Mouse (Mus musculus) heart, postnatal 36 days (tissue): ENCODE results near the gene Gm20716. TPM values are rescaled to one million over a fixed set of nuclear protein-coding genes. Genes with fewer than 3 reads are reported as not detected.
"Not testable (repeated sequence)": the region's sequence is repeated elsewhere in the genome, so short reads cannot be mapped to it uniquely, and the experiment has no call there.

Source experiments
- DNase-seq, 2 experiments: peaks; one replicate each; pipeline ENCODE4 v3.0.0; 2021 to 2022
- intact Hi-C: fragments of 180-260 bp; cut with DNase I; formaldehyde crosslinking; loops from one replicate; pipeline ENCODE4 v1.15.1; 2025
- total RNA-seq, 2 experiments: library from RNA; stranded (reverse); gene quantifications; 2 replicates each; pipeline ENCODE4 v1.2.3; 2021

Gene Gm20716
- total RNA-seq, 2 experiments from 2014 or later: 14.3 to 16.5 TPM

DNA sequence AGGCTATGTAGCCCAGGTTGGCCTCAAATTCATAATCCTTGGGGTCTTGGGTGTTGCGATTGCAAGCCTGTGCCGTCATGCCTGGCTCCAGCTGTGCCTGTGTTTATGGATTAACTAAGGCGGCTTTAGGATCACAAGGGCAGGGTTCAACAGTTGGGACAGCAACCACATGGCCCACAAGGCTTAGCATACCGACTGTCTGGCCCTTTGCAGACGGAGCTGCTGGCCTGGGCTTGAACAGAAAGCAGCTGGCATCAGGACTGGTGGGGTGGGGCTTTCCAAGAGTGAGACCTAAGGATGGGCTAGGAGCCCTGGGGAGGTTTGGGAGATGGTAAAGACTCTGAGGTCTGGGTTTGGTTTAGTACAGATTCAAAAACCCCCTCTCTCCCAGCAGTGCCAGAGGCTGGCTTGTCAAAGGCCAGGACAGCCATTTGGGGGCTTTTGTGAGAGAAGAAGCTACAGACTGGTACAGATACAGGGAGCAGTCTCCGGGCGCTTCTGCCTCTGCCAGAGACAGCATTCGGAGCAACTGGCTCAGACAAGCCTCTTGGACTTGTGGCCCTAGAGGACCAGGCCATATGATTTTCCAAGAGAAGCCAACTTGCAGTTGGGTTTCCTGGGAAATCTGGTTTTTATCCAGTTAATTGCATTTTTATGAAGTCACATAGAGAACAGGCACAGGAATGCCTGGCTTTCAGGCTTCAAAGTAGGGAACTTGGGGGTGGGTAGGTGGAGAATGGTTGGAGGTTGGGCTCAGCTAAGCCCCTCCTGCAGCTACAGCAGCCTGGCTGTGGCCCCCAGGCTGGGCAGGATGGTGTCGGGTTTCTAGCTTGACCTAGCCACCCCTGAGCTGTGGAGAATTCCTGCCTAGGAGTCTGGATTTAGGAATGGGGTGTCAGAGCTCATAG lies 61.0 kb downstream of the Gm20716 start:
- intact Hi-C loops: no loop called here
- no peak for DNase-seq

DNA sequence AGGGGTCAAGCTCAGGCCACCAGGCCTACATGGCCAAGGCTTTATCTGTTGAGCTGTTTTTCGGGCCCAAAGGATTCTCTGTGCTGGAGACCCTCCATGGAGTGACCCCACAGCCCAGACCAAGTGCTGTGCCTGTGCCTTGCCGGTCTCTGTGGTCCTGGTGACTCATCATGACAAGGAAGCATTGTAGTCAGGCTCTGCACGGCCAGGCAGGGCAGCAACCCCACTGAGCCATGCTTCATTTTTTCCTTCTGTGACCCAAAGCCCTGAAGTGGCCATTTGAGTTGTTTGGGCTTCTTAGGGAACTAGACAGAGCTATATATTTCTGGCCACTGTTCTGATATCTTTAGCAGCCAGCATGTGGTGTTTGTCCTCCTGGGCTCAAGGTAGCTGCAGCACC lies 62.4 kb downstream of the Gm20716 start:
- no peak for DNase-seq
- intact Hi-C loops: no loop called here

DNA sequence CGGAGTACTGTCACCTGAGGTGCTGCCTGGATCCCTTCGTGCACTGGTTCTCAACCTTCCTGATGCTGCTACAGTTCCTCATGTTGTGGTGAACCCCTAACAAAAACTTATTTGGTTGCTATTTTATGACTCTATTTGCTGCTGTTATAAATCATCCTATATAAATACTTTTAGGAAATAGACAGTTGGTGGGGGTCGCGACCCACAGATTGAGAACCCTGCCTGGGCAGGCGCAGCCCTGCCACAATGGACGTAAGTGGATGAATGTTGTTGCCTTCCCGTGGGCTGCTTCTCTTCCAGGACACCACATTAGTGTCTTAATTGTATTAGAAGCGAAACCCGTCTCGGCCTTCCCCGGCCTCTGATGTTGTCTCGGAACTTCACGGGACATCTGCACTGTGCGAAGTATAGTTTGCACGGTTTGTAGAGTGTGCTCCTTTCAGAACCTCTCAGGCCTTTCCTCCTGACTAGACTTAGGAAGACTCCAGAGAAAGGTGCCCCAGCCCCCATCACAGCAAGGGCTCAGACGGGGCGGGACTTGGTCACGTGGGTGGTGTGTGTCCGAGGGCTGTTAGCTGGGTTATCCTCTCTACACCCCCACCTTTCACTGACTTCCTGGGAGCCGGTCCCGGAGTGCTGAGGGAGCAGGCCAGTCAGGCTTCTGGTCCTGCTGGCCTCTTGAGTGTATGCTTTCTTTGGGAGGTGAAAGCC lies 63.3 kb downstream of the Gm20716 start:
- intact Hi-C loops: no loop called here
- no peak for DNase-seq

GRCm38 (mm10) chr2:168161978-168162377 lies 68.2 kb downstream of the Gm20716 start:
- DNase-seq: no peak
- intact Hi-C loops: no loop called here

DNA sequence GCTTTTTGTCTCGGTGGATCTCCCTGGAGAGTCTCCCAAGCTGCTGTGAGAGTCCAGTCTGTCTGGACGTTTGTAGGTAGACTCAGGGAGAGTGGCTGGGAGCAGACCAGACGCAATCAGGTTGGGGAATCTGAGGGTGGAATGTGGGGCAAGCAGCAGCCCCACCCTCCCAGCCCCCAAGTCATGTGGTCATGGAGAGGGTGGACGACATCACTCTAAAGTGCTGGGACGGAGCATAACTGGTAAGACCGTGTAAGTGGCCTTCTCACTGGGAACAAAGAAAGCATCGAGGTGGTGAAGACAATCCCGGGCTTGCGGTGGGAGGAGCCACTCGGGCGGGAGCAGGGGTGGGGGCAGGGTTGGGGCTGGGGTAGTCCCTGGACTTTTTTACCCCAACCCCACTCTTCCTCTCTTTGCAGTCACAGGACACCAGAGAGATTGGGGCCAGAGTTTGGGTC lies 68.6 kb downstream of the Gm20716 start:
- intact Hi-C loops: no loop called here
- DNase-seq: no peak

DNA sequence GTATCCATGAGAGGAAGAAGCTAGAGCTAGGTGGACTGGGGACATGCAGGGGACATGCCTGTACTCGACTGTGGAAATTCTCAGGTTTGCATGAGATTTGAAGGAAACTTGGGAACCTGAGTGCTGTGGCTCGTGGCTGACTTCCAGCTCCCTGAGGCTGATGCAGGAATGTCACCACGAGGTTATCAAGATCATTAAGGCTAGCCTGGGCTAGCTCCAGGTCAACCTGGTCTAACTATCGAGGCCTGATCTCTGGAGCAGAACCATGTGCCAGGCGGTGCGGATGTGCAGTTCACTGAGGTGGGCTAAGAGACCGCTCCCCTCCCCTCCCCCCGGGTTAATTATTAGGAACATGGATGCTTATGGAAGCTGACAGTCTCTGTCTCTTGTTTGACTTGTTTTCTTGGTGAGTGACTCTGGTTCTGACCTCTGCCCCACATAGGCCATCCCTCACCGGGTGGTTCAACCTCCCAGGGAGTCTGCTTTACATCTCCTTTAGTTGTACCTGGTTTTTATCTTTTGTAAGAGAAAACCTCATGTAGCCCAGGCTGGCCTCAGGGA lies 69.7 kb downstream of the Gm20716 start:
- intact Hi-C loops: no loop called here
- no peak for DNase-seq

DNA sequence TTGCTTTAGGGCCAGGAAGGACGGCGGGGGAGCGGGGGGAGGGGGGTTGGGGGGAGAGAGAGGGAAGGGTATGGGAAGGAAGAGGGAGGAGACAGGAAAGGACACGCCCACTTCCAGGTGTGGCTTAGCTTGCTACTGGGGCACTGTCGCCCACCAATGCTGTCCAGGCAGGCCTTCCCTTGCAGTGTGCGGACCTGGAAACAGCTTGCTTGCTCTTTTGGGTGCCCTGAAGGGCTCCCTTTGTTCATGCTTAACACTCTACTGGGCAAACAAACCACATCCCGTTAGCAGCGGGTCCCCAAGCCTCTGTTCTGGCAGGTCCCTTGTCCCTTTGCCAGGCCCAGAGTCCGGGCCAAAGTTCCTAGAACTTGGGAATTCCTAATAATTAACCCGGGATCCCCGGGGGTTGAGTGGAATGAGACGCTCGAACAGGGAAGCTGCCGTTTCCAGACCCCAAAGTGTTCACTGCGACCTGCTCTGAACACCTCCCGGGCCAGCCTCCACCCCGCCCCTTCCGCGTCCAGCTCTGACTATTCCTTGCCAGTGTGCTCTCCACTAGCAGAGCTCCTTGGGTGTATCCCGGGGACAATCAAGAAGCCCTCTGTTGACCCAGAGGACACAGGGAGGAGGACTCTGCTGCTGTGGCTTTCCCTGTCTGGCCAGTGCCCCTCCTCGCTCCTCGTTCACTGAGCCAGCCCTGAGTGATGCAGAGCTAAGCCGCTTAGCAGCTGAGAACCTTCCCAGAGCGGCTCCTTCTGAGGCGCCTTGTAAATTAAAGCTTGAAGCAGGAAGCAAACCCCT lies 71.1 kb downstream of the Gm20716 start:
- intact Hi-C loops: no loop called here
- peak; percentile 16 to 20 for DNase-seq

- DNase-seq, intact Hi-C loops: not testable (repeated sequence)
Measured at GRCm38 (mm10) chr2:168157974-168158373, 72.2 kb downstream of the Gm20716 start.

- no peak for DNase-seq
- intact Hi-C loops: no loop called here
Measured at GRCm38 (mm10) chr2:168156361-168156760, 73.8 kb downstream of the Gm20716 start.

- DNase-seq: no peak
- intact Hi-C loops: no loop called here
Measured at GRCm38 (mm10) chr2:168155666-168156065, 74.5 kb downstream of the Gm20716 start.

DNA sequence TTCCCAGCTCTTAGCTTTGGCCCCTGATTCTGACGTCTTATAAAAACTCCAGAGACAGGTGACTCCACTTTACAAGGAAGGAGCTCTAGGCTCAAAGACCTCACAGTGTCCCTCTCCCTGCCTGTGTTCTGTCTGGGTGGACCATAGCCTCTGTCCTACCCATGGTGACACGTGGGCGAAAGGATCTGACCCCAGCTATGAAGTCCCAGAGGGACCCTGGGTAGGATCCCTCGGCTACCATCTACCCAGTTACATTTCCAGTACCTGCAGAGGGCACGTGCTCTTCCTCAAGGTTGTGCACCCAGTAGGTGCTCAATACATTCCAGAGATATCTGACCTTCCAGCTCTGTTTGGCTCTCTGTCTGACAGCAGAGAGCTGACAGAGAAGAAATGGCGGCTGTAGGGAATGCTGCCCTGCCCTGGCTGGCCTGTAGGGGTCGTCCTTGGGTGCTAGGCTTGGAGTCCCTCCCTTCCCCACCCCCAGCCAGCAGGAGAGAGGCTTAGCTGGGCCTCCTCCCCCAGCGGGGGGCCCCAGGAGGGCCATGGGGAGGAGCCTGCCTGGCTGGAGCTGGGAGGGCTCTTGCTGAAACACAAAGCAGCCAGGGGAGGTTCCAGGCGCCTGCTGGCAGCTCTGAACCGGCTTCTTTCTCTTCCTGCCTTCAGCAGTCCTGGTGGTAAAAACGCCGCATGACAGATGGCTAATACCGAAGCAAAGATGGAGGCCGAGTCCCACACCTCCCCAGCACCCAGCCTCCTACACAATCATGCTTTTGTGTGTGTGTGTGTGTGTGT lies 75.9 kb downstream of the Gm20716 start:
- intact Hi-C loops: no loop called here
- DNase-seq: peak; percentile 42 to 62

DNA sequence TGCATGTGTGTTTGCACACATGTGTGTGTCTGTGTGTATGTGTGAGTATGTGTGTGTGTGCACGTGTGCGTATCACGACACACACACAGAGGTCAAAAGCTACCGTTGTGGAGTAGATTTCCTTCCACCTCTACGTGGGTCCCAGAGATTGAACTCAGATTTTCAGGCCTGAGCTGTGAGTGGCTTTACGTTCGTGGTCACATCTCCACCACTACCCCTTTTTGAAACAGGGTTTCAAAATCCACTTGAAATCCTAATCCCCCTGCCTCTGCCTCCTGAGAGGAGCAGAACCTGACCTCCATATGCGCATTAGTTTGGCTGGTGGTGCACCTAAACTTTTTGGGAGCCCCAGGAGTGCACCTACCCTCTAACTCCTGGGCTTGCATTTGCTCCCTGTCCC lies 80.9 kb downstream of the Gm20716 start:
- intact Hi-C loops: no loop called here

DNA sequence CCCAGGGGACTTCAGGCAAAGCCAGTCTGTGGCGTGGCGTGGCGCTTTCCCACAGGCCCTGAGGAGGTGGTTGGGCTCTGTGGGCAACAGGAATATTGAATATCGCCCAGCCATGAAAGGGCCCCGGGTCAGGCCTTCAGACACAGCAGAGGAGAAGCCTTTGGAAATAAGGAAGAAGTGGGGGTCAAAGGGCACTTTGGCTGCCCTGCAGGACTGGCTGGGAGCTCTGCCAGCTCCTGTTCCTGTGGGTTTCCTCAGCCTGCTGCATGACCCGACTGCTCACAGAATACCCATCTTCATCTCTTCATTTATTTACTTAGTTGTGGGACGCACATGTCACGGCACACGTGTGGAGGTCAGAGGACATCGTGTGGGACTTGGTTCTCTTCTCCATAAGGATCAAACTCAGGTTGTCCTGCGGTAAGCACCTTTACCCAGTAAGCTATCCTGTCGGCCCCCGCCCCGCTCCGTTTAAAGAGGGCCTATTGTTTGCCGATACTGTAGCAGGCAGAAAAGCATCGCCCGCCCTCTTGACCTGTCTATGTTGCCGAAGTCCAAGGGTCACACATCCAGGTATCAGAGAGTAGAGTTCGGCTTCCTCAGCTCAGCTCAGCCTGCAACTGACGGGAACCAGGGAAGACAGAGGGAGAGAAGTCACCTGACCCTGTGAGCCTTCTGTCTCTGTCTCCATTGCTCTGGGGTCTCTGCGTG lies 82.3 kb downstream of the Gm20716 start:
- no peak for DNase-seq
- intact Hi-C loops: no loop called here

More for the DNA sequence above, 80.9 kb downstream of the Gm20716 start:
- no peak for DNase-seq

DNA sequence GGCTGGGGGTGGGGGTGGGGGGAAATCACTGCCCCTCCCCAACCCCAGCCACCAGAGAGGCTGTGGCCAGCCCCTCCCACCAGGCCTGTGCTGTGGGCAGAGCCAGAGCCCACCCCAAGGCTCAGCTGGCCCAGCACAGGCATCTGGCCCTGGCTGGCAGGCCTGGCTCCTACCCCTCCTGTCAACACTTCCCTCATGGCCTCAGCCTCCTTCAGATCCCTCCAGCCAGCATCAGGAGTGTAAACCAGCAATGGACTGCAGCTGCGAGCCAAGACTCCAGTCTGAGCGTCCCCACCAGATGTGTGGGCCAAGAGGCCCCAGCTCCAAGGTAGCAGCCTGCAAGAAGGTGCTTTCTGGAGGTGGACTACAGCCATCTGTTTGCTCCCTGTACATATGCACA lies 84.7 kb downstream of the Gm20716 start:
- intact Hi-C loops: no loop called here
- no peak for DNase-seq

DNA sequence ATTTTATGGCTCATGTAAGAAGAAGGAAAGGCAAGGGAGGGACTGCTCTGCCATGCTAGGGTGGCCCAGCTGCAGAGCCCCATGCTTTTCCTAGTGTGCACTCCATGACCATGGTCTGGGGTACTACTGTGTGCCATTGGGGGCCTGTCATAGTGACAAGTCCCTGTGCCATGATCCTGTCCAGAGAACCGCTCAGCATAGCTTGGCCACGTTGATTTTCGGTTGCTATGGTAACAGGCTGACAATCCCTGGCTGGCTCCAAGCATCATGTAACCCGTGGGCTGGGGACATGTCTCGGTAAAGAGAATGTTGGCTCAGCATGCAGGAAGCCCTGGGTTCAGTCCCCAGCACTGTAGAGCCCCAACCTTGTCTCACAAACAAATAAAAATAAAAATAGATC lies 86.4 kb downstream of the Gm20716 start:
- intact Hi-C loops: no loop called here
- DNase-seq: no peak

DNA sequence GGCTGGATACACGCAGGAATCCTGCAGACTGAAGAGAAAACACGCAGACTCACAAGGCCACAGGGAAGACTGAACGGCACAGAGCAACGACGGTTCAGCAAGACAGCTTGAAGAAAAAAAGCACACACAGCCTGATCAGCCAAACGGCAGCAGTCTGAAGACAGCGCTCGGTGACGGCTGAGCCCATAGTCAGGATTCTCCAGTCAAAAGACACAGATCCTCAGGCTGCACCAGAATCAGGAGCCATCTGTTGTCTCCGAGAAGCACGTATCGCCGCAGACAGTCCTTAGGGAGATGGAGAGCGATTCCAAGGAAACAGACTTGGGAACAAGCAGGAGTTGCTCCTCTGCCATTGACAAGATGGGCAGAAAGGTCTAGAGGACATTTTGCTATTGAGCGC lies 93.0 kb downstream of the Gm20716 start:
- intact Hi-C loops: no loop called here
- no peak for DNase-seq
